Mouse (Mus musculus): ENCODE measurements around the gene Sf1.

The Sf1 gene

GRCm38 (mm10) chr19:6375423-6376254 lies 12.1 kb downstream of the Sf1 start:
- DNase-seq (ENCODE audit: low read depth, low spot score), result no peak

- DNase-seq (ENCODE audit: low read depth, low spot score), result peak; percentile 69
Measured at GRCm38 (mm10) chr19:6376255-6376564, 12.7 kb downstream of the Sf1 start.

GRCm38 (mm10) chr19:6376643-6377042 lies 13.2 kb downstream of the Sf1 start:
- DNase-seq (ENCODE audit: low read depth, low spot score), result no peak

GRCm38 (mm10) chr19:6377327-6378040 lies 14.0 kb downstream of the Sf1 start:
- no peak for DNase-seq (ENCODE audit: low read depth, low spot score)

GRCm38 (mm10) chr19:6380411-6381166 lies 17.1 kb downstream of the Sf1 start:
- no peak for DNase-seq (ENCODE audit: low read depth, low spot score)

- DNase-seq (ENCODE audit: low read depth, low spot score), result no peak
Measured at GRCm38 (mm10) chr19:6381238-6381637, 17.7 kb downstream of the Sf1 start.

GRCm38 (mm10) chr19:6382323-6382924 lies 18.9 kb downstream of the Sf1 start:
- no peak for DNase-seq (ENCODE audit: low read depth, low spot score)

- no peak for DNase-seq (ENCODE audit: low read depth, low spot score)
Measured at GRCm38 (mm10) chr19:6383470-6383869, 20.0 kb downstream of the Sf1 start.

- DNase-seq (ENCODE audit: low read depth, low spot score), result no peak
Measured at GRCm38 (mm10) chr19:6384128-6384527, 20.6 kb downstream of the Sf1 start, which contains the start of gene Pygm. Pygm (plus strand) TSS chr19:6384399.

- DNase-seq (ENCODE audit: low read depth, low spot score), result no peak
Measured at GRCm38 (mm10) chr19:6384954-6385353, 21.5 kb downstream of the Sf1 start.

- DNase-seq (ENCODE audit: low read depth, low spot score), result no peak
Measured at GRCm38 (mm10) chr19:6385419-6385818, 21.9 kb downstream of the Sf1 start.

GRCm38 (mm10) chr19:6385821-6386220 lies 22.3 kb downstream of the Sf1 start:
- no peak for DNase-seq (ENCODE audit: low read depth, low spot score)

- DNase-seq (ENCODE audit: low read depth, low spot score), result no peak
Measured at GRCm38 (mm10) chr19:6386234-6386633, 22.7 kb downstream of the Sf1 start.

- no peak for DNase-seq (ENCODE audit: low read depth, low spot score)
Measured at GRCm38 (mm10) chr19:6388006-6388405, 24.5 kb downstream of the Sf1 start.

- DNase-seq (ENCODE audit: low read depth, low spot score), result peak; percentile 90
Measured at GRCm38 (mm10) chr19:6389803-6390202, 26.3 kb downstream of the Sf1 start.

- no peak for DNase-seq (ENCODE audit: low read depth, low spot score)
Measured at GRCm38 (mm10) chr19:6390251-6390650, 26.8 kb downstream of the Sf1 start.

- DNase-seq (ENCODE audit: low read depth, low spot score), result peak; percentile 78
Measured at GRCm38 (mm10) chr19:6392743-6393393, 29.4 kb downstream of the Sf1 start.

- no peak for DNase-seq (ENCODE audit: low read depth, low spot score)
Measured at GRCm38 (mm10) chr19:6393637-6394036, 30.1 kb downstream of the Sf1 start.

- no peak for DNase-seq (ENCODE audit: low read depth, low spot score)
Measured at GRCm38 (mm10) chr19:6396237-6396636, 32.7 kb downstream of the Sf1 start.

GRCm38 (mm10) chr19:6397582-6398249 lies 34.2 kb downstream of the Sf1 start:
- peak; percentile 58 for DNase-seq (ENCODE audit: low read depth, low spot score)

All from R1 (cell line).